Mouse (Mus musculus) ovary, adult 18-20 months (tissue): ENCODE data around the gene Lamb3.
A peak's percentile ranks its signal among the peaks of the same experiment; 100 is the strongest.

Source experiments
- DNase-seq: peaks from one replicate; pipeline ENCODE4 v3.0.0; 2022; ENCODE audit warnings: low spot score, mixed read lengths

Gene Lamb3

DNA sequence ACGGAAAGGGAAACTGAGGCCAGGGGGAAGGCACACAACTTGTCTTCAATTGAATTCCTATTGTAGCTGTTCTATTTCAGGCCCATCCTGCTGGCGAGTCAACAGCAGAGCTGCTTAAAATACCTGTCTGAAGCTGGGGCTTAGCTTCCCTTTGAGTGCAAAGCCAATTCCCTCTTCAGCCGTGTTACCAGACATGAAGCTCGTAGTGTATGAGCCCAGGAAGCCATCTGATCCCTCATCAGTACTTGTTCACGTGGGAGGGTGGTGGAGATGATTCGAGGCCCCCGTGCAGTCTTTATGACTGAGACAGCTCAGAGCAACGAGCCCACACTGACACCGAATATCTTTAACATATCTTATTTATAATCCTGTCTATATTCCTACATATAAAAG, 108.9 kb downstream of the Lamb3 start:
- no peak for DNase-seq

DNA sequence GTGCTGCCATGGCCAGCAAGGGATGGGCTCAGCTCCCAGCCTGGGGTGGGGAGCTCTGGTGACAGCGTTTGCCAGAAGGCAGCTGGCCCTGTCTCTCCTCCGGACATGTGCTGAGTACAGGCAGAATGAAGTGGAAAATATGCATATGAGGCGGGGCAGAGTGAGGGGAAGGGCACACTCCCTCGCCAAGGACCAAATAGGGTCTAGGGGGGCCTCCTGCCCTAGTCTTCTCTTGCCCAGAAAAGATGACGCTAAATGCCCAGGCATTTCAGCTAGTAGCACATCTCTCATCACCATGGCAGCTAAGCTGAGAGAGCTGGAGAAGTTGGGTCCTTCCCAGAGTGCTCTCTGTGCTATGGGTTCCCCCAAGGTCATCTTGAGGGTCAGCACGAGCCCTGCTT, 109.7 kb downstream of the Lamb3 start:
- peak; percentile 16 for DNase-seq

DNA sequence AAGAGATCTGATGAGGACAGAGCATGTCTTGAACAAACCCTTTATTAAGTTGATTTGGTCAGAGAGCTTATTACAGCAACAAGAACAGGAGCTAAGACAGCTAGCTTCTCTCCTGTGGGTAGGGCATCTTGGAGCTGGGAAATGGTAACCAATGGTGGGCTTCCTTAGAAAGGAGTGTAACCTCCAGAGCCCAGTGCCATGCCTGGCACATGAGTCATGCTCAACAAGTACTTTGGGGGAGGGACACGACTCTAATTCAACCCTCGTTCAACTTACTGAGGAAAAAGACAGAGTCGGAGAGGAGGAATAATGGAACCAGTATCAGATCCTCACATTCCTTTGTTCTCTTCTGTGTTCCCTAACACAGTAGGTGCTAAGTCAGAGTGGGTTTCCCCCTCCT, 112.2 kb downstream of the Lamb3 start:
- DNase-seq = no peak

DNA sequence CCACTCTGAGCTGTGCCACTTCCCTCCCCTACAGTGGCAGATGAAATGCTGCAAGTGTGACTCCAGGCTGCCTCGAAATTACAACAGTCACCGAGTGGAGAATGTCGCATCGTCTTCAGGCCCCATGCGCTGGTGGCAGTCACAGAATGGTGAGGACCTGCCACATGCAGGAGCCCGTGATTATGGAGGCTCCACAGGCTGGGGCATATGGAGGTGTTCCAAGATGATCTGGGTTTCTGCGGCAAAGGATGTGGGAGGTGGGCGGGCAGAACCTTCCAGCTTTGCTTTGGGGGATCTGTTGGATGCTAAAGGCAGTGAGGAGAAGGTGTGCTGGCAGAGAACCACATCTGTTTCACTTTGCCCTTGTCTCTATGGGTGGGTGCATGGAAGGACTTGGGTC, 112.9 kb downstream of the Lamb3 start:
- no peak for DNase-seq

DNA sequence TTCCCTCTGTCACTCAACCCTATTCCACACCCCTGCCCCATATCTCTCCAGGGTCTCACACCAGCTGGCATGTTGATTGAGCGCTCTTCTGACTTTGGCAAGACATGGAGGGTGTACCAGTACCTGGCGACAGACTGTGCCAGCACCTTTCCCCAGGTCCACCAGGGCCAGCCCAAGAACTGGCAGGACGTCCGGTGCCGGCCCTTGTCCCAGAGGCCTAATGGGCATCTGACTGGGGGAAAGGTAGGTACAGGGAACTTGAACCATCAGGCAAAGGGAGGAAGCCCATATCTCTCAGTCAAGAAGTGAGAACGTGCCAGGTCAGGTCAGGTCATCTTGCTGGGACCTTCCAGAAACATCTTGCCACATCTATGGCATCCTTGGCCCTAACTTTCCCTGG, 116.2 kb downstream of the Lamb3 start:
- no peak for DNase-seq

DNA sequence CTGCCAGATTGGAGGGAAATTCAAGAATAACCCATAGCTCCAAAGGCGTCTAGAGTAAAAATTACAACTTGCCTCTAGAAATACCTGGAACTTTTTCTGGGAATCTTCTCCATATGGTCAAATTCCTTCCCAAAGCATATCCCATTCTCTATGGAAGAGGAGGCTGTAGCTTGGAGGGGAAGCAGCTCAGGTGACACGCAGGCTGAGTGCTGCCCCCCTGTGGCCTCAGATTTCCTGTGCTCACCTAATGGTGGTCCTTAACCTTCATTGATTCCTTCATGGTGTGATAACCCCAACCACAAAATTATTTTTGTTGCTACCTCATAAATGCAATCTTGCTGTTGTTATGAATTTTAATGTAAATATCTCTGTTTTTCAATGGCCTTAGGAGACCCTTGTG, 116.7 kb downstream of the Lamb3 start:
- DNase-seq = no peak

DNA sequence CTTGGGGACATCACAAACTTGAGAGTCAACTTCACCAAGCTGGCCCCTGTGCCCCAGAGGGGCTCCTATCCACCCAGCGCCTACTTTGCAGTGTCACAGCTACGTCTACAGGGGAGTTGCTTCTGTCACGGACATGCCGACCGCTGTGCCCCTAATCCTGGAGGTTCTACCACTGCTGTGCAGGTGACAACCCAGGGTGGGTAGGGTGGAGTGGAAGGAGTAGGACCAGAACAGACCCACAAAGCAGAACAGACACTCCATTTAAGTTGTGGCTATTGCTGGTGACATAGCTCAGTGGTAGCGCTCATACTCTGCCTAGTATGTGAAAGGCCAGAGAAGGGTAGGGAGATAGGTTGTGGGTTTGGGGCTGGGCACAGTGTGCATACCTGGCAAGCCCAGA, 118.4 kb downstream of the Lamb3 start:
- DNase-seq = no peak

DNA sequence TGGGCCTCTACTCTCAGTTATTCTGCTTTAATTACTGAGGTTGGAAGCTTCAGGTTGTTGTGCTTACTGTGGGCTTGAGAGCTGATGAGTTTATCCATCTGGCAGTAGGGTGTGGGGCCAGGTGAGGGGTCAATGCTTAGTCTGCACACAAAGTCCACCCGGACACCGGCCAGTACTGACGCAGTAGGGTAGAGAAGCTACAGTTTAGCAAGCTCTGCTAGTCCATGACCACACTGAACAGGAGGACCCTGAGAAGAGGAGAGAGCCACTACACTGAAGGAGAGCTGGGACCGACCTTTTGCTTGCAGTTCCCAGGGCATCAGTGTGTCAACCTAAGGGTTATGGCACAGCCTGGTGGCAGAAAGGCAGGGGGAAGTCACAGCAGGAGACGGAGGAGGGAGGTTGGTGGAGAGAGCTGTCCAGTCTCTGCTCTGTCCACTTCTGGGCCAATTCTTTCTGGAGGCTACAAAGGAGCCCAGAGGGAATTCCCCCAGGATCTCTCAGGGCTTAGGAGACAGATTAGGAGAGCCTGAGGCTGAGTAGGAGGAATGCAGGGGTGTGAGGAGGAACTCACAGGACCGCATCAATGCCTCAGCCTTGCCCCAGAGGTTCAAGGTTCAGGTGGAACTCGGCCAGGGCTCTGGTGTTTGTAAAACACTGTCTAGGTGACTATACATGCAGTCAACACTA, 119.1 kb downstream of the Lamb3 start:
- no peak for DNase-seq

DNA sequence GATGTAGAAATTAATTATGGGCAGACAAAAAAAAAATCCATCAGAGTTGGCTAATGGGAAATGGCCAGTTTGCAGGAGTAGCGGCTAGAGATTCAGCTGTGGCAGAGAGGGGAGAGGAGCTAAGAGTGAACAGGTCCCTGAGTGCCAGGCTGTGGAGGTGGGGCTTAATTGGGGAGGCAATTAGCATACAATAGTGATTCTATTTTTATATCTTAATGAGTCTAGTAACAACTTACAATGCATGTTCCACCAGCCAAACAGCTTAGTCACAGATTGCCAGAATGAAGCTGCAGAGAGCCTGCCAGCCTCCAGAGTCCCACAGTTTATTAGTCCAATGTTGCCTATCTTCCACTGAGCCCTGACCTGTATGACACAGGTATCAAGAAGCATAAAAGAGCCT, 119.7 kb downstream of the Lamb3 start:
- DNase-seq = no peak

DNA sequence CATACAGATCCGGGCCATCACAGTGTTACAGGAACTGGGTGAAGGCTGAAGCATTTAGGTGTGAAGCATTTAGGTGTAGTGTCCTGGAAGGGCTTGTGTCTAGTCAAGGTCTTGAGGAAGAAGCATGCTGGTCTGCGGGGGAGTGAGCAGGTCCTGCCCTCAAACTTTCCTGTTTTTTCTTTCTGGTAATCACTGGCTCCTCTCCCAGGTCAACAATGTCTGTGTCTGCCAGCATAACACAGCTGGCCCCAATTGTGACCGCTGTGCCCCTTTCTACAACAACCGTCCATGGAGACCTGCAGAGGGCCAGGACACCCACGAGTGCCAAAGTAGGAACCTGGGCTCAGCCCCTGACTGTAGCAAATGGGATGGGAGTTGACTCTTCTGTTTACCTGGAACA, 120.2 kb downstream of the Lamb3 start:
- DNase-seq = no peak

DNA sequence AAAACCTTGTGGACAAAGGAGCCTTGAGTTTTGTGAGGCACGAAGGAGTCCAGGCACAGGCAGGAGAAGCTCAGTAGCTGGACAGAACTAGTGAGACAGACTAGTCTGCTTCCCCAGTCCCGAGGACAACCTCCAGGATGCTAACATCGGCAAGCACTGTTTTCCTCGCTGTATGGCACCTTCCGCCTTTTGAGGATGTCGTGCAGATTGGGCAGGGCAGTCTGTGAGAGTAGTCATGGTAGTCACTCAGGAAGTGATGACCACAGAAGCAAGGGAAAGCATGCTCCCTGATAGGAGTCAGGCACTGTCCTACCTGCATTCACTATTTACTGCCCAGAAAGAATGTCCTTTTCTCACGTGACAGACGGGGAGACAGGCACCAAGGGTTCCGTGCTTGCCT, 122.1 kb downstream of the Lamb3 start:
- no peak for DNase-seq

DNA sequence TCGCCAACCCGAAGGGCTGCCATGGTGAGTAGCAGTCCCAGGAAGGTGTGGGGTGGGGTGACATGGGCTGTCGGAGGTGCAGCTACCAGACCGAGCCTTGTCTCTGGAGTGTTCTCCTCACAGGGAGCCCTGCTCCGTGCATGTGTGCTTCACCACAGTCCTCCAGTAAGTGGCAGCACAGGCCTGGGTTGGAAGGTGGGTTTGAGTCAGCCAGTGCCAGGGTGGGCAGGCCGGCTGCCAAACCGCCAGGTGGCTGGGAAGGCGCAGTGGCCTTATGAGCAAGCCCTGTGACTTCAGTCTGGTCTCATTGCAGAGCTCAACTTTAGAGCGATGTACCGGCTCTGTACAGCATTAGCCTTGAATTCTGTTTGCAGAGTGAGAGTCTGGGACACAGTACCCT, 122.7 kb downstream of the Lamb3 start:
- peak; percentile 38 for DNase-seq

DNA sequence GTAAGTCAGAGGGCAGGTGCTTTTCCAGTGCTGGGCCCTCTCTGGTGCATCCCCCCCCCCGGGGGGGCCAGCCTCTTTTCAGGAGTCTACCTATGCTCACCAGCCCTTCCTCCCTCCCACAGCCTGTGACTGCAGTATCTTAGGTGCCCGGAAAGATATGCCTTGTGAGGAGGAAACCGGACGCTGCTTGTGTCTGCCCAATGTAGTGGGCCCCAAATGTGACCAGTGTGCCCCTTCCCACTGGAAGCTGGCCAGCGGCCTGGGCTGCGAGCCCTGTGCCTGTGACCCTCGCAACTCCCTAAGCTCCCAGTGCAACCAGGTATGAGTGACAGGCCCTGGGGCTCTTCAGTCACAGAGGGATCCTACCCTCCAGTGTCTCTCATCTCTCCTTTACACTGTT, 123.1 kb downstream of the Lamb3 start:
- no peak for DNase-seq

DNA sequence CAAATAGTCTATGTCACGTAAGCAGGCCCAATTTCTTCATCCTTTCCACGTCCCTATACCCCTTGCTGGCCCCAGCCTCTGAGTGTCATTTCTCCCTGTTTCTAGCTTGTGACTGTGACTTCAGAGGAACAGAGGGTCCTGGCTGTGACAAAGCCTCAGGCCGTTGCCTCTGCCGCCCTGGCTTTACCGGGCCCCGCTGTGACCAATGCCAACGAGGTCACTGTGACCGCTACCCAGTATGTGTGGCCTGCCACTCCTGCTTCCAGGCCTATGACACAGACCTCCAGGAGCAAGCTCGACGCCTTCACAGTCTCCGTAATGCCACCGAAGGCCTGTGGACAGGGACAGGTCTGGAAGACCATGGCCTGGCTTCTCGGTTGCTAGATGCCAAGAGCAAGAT, 124.5 kb downstream of the Lamb3 start:
- no peak for DNase-seq

DNA sequence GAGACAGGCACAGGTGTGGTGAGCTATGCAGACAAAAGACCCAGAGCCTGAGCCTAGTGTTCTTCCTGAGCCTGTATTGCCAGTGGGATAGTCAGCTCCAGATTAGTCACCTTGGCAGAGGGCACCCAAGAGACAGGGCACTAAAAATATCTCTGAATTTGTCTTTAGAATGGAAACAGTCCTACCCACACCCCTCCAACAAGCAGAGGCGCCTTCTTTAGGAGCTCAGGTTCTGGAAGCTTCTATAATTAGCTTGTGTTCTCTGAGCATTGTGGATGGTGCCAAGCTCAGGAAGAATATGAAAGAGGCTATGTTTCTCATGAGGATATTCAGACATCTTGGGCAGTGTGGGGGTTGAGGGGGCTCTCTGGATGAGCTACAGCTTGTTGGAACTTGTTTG, 125.2 kb downstream of the Lamb3 start:
- no peak for DNase-seq

DNA sequence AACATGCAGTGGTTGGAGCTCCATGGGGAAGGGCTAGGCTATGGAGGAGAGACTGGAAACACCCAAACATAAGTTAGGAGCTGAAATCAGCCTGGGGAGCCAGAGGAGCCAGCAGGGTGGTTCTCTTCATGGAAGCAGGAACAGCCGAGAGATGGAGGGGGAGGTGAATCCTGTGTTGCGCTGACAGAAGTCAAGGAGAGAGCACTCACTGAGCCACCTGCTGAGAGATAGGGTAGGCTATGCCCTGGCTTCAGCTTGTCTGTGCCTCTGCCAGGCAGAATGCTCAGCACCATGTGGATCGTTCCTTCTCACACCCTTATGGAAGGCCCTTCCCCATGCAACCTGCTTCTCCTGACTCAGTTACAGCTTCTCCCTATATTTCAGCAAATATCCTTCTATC, 126.3 kb downstream of the Lamb3 start:
- DNase-seq = no peak

DNA sequence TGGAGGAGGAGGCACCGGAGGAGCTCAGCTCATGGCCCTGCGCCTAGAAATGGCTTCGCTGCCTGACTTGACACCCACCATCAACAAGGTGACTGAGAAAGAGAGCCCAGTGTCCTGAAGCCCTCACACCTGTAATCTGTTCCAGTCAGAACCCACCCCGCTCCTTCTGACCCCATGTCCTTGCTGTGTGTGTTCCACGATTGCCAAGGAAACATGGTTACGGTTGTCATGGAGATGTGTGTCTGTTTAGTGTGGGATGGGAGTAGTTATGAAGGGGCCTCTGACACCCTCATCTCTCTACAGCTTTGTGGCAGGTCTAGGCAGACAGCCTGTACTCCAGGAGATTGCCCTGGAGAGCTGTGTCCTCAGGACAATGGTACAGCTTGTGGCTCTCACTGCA, 127.0 kb downstream of the Lamb3 start:
- no peak for DNase-seq

DNA sequence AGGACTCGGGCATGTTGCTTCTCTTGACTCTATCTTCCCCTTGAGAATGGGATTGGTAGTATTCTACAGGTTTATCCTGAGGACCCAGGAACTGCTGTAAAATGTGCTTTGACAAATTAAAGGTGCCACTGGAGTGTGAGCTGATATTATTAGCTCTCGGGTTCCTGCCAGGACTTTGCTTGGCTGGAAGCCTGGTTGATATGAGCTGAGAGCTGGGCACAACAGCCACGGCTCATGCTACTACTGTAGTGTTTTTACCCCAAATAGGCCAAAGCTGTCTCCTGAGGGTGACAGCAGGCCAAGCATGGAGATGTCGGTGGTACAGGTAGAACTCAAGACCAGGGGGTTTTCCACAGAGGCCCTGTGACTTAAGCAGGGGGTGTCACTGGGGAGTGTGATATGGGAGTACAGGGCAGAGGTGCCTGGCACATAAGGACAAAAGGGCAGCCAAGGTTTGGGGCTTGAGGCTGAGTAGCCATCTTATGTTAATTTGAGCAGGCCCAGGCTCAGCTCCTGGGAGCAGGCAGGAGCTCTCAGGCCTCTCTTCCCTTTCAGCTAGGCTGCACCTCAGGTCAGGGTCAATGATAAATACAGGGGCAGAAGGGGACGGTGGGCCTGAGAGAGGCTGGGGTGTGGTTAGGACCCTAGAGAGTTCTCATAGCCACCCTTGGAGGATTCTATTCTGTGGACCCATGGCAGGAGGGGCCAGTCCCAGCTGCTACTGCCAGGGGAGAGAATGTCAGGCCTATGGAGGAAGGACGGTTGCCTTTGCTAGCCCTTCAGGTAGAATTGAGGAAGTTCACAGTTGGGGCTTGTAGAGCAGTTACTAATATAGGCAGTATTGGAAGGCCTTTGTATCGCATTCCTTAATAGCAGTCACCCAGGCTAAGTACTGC, 128.9 kb downstream of the Lamb3 start:
- no peak for DNase-seq

DNA sequence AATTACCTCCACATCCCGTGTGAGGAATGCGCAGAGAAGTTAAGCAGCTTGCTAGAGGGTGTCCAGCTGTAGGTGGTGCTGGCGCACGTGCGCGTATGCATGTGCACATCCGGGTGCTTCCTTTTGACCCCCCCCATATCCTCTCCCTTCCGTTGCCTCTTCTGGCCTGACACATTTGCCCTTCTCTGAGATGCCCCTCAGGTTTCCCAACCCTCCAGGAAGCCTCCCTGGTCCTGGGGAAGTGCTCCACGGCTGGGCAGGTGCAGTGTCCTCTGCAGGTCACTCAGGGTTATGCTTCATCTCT, 129.5 kb downstream of the Lamb3 start:
- DNase-seq = no peak

DNA sequence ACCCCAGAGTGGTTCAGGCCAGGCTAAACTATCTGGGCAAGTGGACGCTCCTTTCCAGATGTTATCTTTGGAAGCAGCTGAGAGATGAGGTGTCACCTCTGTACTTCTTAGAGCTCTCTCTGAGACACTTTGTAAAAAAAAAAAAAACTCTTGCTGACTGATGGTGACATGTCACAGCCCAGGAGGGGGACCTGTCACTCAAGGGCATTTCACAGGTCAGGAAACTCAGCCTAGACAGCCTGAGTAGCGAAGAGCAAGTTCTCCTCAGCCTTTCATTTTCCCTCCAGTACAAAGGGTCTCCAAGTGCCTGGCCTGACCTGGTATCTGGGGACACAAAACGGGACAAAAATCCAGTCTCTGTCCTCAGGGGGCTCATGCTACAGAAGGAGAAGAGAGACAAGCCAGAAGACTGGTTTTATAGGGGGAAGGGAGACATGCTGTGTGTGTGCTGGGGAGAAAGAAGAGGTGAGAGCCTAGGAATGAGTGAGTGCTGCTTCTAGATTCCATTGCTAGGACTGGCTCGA, 130.3 kb downstream of the Lamb3 start:
- DNase-seq = no peak

DNA sequence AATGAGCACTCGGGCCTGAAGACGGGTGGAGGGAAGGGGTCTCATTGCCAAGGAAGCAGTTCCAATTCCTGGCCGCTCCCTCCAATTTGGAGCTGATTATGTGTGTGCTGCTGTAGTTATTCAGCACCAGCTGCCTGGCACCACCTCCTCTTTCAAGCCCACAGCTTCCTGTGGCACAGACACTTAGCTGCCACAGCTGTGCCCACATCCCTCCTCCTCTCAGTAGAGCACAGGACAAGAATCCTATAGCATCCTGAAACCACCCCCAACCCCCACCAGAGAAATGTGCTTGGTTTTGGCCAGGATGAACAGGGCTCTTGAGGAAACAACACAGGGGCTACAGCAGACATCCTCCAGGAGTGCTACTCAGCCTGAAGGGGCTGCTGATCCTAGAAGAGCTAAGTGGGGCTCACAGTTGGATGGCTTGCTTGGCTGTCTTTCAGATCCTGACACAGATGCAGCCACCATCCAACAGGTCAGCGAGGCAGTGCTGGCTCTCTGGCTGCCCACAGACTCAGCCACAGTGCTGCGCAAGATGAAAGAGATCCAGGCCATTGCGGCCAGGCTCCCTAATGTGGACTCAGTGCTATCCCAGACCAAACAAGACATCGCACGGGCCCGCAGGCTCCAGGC, 131.0 kb downstream of the Lamb3 start:
- no peak for DNase-seq

DNA sequence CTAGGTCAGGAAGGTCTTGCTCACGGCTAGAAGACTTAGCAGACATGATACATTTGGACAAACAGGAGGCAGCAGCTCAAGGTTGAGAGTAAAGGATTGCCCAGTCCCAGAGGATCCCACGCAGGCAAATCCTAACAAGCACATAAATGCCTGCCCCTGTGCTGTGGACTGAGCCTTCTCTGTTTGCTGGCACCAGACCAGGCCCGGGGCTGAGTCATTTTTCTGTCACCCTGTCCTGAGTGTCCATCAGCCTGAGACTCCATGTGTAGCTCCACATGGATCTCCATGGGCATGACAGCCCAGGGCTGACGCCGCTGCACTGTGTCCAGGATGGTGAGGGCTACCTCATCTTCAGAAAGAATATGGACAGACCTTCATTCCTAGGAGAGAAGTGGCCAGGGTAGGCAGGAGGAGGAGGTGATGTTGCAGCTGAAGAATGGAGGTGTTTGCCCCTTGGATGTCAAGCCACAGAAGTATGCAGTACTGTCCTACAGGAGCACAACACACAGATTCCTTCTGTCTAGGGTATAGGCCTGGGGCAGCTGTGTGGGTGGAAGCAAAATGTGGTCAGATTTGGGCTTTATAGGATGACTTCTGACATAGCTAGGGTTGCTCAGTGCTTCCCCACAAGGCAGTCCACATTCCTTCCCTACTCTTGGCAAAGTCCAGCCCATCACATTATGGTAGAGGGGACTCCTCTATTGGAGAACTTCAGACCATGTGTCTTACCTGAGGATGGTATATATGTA, 134.9 kb downstream of the Lamb3 start:
- no peak for DNase-seq
